Mouse (Mus musculus) embryonic facial prominence, embryonic 11.5 days (tissue): ENCODE data around the gene Smug1. TPM values are rescaled to one million over a fixed set of nuclear protein-coding genes. Genes with fewer than 3 reads are reported as not detected.

Experiments used
- ATAC-seq: fragments of 200-750 bp; cut with Nextera tagmentation; replicated peaks from 2 replicates; pipeline ENCODE4 v1.8.0; 2017; ENCODE audit warnings: low read depth; ENCODE audit not compliant: insufficient number of reproducible peaks, low FRiP score, low TSS enrichment
- DNase-seq: peaks from one replicate; pipeline ENCODE4 v3.0.0-alpha.2; 2015; ENCODE audit warnings: low spot score
- H3K27ac ChIP-seq: fragments of 300-500 bp; sonication (generic); replicated peaks from 2 replicates; pipeline ENCODE4 v1.5.1; 2014; ENCODE audit warnings: mild to moderate bottlenecking, low read depth, low read length, control low read depth
- H3K27me3 ChIP-seq: fragments of 300-500 bp; sonication (generic); 2 replicates; pipeline ENCODE4 v1.6.1; 2014; ENCODE audit warnings: mild to moderate bottlenecking, low read length, moderate library complexity, mixed read lengths; ENCODE audit not compliant: control insufficient read depth, insufficient read depth
- H3K36me3 ChIP-seq: fragments of 300-500 bp; sonication (generic); replicated peaks from 2 replicates; pipeline ENCODE4 v1.6.1; 2014; ENCODE audit warnings: low read depth, mild to moderate bottlenecking, low read length, moderate library complexity, mixed read lengths; ENCODE audit not compliant: control insufficient read depth, insufficient read depth
- H3K4me1 ChIP-seq: fragments of 300-500 bp; sonication (generic); 2 replicates; pipeline ENCODE4 v1.6.1; 2014; ENCODE audit warnings: low read length, mixed read lengths; ENCODE audit not compliant: control insufficient read depth, insufficient read depth
- H3K4me2 ChIP-seq: fragments of 300-500 bp; sonication (generic); 2 replicates; pipeline ENCODE4 v1.6.1; 2014; ENCODE audit warnings: low read depth, mild to moderate bottlenecking, control low read depth, low read length, moderate library complexity
- H3K4me3 ChIP-seq: fragments of 300-500 bp; sonication (generic); 2 replicates; pipeline ENCODE4 v1.5.1; 2014; ENCODE audit warnings: low read depth, low read length, control low read depth
- H3K9ac ChIP-seq: fragments of 300-500 bp; sonication (generic); replicated peaks from 2 replicates; pipeline ENCODE4 v1.6.1; 2014; ENCODE audit warnings: mild to moderate bottlenecking, control low read depth, low read length
- H3K9me3 ChIP-seq: fragments of 300-500 bp; sonication (generic); replicated peaks from 2 replicates; pipeline ENCODE4 v1.6.1; 2016; ENCODE audit warnings: mild to moderate bottlenecking, low read length, inconsistent platforms, mixed read lengths; ENCODE audit not compliant: control insufficient read depth
- WGBS: fragments of 180-500 bp; shearing (Covaris S2); extraction: QIAGEN DNeasy Blood & Tissue Kit; methylation state at CpG from one replicate; pipeline ENCODE4 v1.1.7; 2014; 5-methylcytosine and 5-hydroxymethylcytosine counted together
- polyA plus RNA-seq: library from polyadenylated mRNA; unstranded; fragments of >200 nt; fragmentation: Nextera tagmentation; extraction: Ambion mirVana; gene quantifications from 2 replicates; pipeline ENCODE4 v1.2.1, GENCODE M21; 2014

Smug1 gene
- polyA plus RNA-seq, 1 experiment from 2014 or later = 17.8 TPM

DNA sequence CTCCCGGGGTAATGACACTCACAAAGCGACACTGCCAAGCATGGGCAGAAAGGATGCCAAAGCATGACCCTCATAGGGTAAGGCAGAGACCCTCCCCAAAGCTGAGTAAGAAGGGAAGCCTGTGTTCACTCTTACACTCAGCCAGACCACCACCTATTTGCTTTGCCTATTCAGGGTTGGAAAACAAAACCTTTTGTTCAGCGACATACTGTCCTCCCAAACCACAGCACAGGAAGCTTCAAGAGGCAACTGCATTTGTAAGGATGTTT lies 19.5 kb downstream of the Smug1 start:
- DNase-seq = no peak
- ATAC-seq = no peak
- no peaks in the 10 kb centered on the region for H3K9me3 ChIP-seq
- no peak overlapping the region; the same call in 1 of the 2 replicates for H3K9ac ChIP-seq
- H3K4me3 ChIP-seq = no peak overlapping the region
- peaks cover 48% of the 10 kb centered on the region for H3K27me3 ChIP-seq
- no peak overlapping the region for H3K4me2 ChIP-seq
- H3K4me1 ChIP-seq = no peaks in the 10 kb centered on the region
- 12% methylated on average over 3 of the region's 3 CpGs for WGBS
- H3K36me3 ChIP-seq = no peaks in the 10 kb centered on the region
- no peak overlapping the region for H3K27ac ChIP-seq

DNA sequence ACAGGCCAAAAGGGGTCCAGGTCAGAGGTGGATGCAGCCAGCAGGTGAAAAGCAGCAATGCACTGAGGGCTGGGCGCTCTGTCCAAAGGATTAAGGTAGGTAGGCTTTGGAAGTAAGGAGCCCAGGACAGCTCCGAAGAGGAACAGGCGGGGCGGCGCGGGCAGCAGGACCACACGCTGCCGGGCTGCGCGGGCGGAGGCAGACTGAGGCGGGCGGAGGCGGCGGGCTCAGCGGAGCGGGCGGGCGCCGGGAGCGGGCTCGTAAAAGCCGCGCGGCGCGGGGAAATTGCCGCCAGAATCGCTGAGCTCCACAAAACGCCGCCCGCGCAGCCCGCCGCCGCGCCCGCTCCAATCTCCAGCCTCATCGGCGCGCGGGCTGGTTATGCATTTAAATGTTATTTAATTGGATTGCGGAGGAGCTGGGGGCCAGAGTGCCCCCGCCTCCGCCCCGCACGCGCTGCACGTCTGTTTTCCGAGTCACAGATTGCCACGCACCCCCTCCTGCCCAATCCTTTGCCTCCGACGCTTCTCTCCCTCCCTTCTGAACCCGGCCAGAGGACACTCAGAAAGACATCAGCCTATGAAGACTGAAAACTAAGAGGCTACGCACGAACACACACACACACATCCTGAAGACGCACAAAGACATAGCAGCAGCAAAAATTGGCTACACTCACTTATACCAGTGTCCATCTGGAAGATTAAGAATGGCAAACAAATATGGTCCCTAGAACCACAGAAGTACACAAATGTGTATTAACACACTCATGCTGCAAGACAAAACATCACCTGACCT lies 20.1 kb downstream of the Smug1 start:
- peak overlapping the region; percentile 52 for H3K9ac ChIP-seq
- no peak overlapping the region for H3K27ac ChIP-seq
- H3K4me3 ChIP-seq = peak overlapping the region; percentile 35
- peak; percentile 65 for DNase-seq
- peaks cover 48% of the 10 kb centered on the region for H3K27me3 ChIP-seq
- peak overlapping the region; percentile 84 for H3K4me2 ChIP-seq
- no peaks in the 10 kb centered on the region for H3K9me3 ChIP-seq
- no peaks in the 10 kb centered on the region for H3K4me1 ChIP-seq
- under 1% methylated on average over 54 of the region's 57 CpGs for WGBS
- peak; percentile 45; the same call in 1 of the 2 replicates for ATAC-seq
- H3K36me3 ChIP-seq = no peaks in the 10 kb centered on the region

DNA sequence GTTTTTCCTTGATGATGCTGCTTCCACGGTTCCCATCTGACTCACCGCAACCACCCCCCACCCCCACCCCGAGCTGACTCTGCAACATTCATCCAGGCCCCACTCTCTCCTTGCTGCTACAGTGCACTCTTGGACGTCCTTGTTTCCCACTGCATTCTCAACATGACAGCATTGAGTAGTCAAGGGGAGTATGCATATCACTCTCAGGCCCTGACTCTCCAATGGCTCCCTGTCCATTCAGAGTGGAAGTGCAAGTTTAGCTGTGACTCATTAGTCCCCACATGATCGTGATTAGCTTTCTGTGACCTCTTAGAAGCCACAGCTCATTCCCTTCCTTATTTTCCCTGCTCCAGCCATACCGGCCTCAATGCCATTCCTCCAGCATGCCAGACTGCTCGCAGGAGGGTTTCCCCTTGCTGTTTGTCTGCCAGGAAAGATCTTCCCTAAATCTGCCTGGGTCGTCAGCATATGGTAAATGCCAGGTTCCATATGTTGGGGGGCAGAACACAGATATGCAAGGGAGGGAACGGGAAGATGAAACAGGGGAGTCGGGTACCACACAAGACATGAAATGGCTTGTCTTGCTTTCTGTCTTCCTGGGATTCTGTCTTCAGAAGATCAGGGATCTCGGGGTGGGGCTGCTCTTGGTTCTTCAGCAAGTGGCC lies 21.1 kb downstream of the Smug1 start:
- WGBS = 59% methylated on average over 11 of the region's 11 CpGs
- Histone ChIP-seq H3K4me2 (no peak overlapping the region), H3K27me3 (peaks cover 51% of the 10 kb centered on the region), H3K9ac (no peak overlapping the region), H3K9me3 (no peaks in the 10 kb centered on the region), H3K4me1 (no peaks in the 10 kb centered on the region), H3K4me3 (no peak overlapping the region), H3K36me3 (no peaks in the 10 kb centered on the region), H3K27ac (no peak overlapping the region)
- ATAC-seq = no peak
- no peak for DNase-seq

DNA sequence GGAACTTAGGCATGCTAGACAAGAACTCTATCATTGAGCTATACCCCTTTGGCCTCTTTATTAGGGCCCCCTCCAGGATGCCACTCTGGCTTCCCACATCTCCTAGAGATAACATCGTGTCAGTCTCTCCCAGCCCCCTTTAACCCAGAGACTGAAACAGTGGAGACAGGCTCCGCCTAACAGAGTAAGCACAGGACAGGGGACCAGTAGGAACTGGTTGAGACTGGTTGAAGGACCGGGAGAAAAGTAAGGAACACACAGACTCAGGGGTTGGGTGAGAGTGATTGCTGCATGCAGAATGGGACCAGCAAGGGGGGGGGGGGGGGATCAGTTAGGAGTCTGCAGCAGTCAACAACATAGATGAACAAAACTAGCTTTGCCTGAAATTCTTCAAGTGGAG lies 22.7 kb downstream of the Smug1 start:
- Histone ChIP-seq H3K9ac (no peak overlapping the region), H3K27ac (no peak overlapping the region), H3K36me3 (no peaks in the 10 kb centered on the region), H3K4me3 (no peak overlapping the region), H3K4me2 (no peak overlapping the region), H3K27me3 (peaks cover 51% of the 10 kb centered on the region), H3K9me3 (no peaks in the 10 kb centered on the region), H3K4me1 (no peaks in the 10 kb centered on the region)
- DNase-seq (no peak), ATAC-seq (no peak)
- WGBS = 38% methylated on average over 3 of the region's 3 CpGs

DNA sequence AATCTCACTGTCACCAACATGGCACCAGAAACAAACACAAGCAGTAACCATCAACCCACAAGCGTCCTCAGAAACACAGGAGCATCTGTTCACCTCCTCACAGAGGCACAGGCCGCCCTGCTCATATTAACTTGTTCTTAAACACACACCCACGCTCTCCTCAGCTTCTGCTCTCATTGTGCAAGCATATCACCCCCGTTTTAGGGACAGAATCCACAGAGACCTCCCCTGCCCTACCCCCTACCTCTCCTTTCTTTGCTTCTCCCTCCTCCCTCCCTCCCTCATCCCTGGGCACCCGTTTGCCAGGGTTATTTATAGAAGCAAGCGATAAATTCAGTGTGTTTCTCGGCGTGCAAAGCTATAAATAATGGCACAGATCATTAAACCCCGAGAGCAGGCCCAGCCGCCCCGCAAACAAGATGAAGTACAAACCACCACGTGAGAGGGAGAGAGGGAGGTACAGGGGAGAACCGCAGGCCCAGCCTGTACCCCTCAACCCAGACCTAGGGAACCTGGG lies 31.4 kb downstream of the Smug1 start:
- Histone ChIP-seq H3K27me3 (peaks cover 3% of the 10 kb centered on the region), H3K4me1 (no peaks in the 10 kb centered on the region), H3K4me2 (no peak overlapping the region), H3K4me3 (no peak overlapping the region), H3K27ac (no peak overlapping the region), H3K36me3 (no peaks in the 10 kb centered on the region), H3K9me3 (no peaks in the 10 kb centered on the region), H3K9ac (no peak overlapping the region)
- DNase-seq (no peak), ATAC-seq (no peak)
- WGBS = 48% methylated on average over 13 of the region's 13 CpGs

DNA sequence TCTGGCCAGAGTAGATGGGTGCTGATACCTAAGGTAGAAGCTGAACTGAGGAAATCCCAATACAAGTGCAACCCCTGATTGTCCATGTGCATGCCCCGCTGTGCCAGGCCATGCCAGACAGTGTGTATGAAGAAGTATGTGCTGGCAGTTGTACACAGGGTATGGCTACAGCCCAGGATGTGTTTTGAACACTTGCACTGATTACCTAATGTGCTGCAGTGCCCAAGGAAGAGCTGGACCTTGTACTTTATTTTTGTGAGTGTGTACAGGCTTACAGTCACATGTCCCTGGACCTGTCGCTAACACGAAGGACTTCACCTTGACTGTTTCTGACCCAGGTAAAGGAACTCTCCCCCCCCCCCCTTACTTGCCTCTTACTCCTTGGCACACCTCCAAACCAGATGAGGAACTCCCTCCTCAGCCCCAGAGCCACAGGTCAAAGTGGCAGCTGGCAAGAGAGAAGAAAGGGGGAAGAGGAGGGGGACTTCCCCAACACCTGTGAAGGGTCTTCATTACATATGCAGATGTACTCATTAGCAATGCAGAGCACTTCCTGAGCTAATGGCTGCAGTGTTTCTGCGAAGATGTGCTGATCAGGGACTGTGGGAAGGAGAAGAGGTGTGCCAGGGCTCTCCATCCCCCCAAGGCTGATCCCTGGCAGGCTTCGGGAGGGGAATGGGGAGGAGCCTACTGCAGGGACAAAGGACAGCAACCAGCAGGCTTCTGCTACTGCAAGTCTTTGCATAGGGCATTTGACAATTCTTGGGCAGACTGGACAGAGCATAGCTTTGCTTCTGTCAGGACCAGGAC lies 32.4 kb downstream of the Smug1 start:
- whole genome bisulfite sequencing = 34% methylated on average over 5 of the region's 5 CpGs
- DNase-seq (no peak), ATAC-seq (no peak; the same call in 1 of the 2 replicates)
- Histone ChIP-seq H3K27me3 (peaks cover 3% of the 10 kb centered on the region; the same call in 1 of the 2 replicates), H3K4me3 (no peak overlapping the region), H3K4me2 (no peak overlapping the region), H3K4me1 (no peaks in the 10 kb centered on the region), H3K9ac (no peak overlapping the region), H3K27ac (no peak overlapping the region), H3K9me3 (no peaks in the 10 kb centered on the region), H3K36me3 (no peaks in the 10 kb centered on the region)

DNA sequence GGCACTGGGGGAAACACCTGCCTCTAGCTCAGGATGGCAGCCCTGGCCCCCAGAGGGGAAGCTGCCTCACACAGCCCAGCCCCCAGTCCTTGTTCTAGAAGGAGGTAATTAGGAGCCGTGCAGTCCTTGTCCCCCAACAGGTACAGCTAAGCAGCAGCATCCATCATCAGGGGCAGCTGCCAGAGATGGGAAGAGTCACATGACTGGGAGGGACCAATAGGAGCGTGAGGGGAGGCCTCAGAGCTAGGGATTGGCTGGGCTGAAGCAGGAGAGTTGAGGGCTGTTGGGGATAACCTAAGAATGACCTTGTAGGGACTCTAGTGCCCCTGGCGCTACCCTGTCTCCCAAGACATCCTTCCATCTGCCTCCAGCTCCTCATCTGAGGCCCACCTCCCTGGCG lies 33.1 kb downstream of the Smug1 start:
- Histone ChIP-seq H3K9me3 (no peaks in the 10 kb centered on the region), H3K27ac (no peak overlapping the region), H3K27me3 (peaks cover 3% of the 10 kb centered on the region; the same call in 1 of the 2 replicates), H3K9ac (no peak overlapping the region), H3K4me3 (no peak overlapping the region), H3K4me2 (no peak overlapping the region), H3K4me1 (no peaks in the 10 kb centered on the region), H3K36me3 (no peaks in the 10 kb centered on the region)
- ATAC-seq = peak; percentile 58; the same call in 1 of the 2 replicates
- 7% methylated on average over 4 of the region's 4 CpGs for WGBS
- peak; percentile 54 for DNase-seq
